Mouse (Mus musculus) cerebellum, adult (tissue): ENCODE measurements around the gene Ctss.

Source experiments
- ATAC-seq: cut with Nextera tagmentation; 2 replicates; pipeline ENCODE4 v1.9.2; 2017; ENCODE audit warnings: mild to moderate bottlenecking, moderate library complexity, mixed read lengths; ENCODE audit not compliant: insufficient number of reproducible peaks, low FRiP score, low TSS enrichment

Ctss gene

GRCm38 (mm10) chr3:95526622-95527211 lies at the start of gene Ctss:
Ctss (plus strand) TSS chr3:95526786.
- ATAC-seq = no peak

DNA sequence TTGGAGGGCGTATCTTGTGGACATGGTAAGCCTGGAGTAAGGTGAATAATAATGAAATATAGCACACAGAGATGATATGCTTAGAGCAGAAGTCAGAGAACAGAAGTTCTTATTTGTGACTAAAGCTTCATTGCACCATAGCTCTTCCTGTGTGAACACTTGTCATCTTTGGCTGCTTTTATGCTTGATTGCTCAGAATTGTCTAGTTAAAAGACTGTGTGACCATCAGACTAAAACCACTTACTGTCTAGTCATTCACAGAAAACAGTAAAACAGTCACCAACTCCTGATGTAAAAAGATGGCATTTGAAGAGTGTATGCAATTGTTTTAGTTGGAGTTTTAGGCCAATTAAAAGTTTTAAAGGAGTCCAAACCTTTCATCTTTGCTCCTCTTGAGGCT lies 47.6 kb upstream of the Ctss start:
- no peak for ATAC-seq

GRCm38 (mm10) chr3:95486421-95486820 lies 40.2 kb upstream of the Ctss start:
- no peak for ATAC-seq

GRCm38 (mm10) chr3:95488679-95489078 lies 37.9 kb upstream of the Ctss start:
- no peak for ATAC-seq

DNA sequence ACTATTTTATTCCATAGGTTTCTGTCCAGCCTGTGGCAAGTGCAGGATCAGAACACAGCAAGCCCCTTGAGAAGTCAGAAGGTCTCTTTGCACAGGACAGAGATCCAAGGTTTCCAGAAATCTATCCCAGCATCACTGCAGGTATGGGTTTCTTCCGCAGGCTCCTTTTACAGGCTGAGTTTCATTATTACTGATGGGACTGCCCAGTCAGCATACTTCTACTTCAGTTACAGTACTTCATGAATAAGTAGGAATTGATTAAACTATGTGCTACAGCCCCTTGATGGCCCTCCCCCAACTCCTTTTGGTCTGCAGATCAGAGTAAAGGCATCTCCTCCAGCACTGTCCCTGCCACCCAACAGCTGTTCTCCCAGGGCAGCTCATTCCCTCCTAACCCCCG lies 36.3 kb upstream of the Ctss start:
- no peak for ATAC-seq

DNA sequence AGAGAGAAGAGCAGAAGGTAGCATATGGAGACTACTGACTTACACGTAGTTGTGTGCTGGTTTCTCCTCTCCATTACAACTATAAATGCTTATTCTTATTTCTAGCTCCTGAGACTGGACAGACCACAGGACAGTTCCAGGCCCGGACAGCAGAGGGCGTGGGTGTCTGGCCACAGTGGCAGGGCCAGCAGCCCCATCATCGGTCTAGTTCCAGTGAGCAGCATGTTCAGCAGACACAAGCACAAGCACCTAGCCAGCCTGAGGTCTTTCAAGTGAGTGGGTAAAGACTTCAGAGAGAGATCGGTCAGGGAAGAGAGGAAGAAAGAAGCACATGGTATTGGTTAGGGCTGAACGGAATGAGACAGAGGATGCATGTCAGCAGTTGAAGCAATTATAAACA lies 32.2 kb upstream of the Ctss start:
- ATAC-seq = no peak; the same call in 1 of the 2 replicates

DNA sequence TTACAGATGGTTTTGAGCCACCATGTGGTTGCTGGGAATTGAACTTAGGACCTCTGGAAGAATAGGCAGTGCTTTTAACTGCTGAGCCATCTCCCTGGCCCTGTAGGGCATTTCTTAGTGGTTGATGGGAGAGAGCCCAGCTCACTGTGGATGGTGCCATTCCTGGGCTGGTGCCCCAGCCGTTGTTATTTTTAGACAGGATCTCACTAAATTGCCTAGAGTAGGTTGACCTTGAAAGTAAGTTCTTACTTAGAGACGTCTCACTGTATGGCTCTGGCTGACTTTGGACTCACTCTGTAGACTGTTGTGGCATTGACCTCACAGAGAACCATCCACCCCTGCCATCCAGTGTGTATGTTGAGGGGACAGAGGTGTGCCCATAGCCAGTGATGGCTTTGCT lies 28.4 kb upstream of the Ctss start:
- ATAC-seq = no peak

GRCm38 (mm10) chr3:95499024-95499423 lies 27.6 kb upstream of the Ctss start, which contains the start of gene Ctsk:
Ctsk (plus strand) TSS chr3:95499256.
- ATAC-seq = no peak

DNA sequence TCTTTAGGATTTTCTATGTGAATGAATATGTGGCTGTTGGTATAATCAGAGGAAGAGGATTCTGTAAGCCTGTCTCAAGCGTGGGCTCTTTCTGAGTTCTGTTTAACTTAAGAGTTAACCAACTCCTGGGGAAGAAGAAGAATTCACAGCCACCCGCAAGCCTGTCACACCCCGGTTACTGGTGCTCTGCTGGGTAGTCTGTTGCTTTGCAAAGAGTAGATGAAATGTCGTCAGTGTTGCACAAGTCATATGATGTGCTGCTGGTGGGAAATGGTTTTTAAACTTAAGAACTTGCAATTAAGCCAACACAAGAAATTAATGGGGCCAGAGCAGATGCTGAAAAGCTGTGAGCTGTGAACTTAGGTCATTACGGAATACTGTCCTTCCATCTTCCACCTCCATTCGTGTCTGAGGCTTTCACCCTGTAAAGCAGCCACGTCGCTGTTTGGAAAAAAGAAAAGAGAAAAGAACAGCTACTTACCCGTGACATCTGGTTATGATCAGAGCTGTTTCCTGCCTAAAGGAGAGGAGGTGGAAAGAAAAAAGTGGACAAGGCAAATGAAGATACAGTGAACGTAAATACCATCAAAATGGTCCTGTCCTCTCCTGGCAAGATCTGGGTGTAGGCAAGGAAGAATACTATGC lies 27.0 kb upstream of the Ctss start:
- ATAC-seq = no peak

GRCm38 (mm10) chr3:95502312-95502711 lies 24.3 kb upstream of the Ctss start:
- no peak for ATAC-seq

GRCm38 (mm10) chr3:95509348-95509747 lies 17.2 kb upstream of the Ctss start:
- ATAC-seq = peak; percentile 68; the same call in 1 of the 2 replicates

GRCm38 (mm10) chr3:95511611-95512180 lies 14.9 kb upstream of the Ctss start:
- no peak for ATAC-seq

DNA sequence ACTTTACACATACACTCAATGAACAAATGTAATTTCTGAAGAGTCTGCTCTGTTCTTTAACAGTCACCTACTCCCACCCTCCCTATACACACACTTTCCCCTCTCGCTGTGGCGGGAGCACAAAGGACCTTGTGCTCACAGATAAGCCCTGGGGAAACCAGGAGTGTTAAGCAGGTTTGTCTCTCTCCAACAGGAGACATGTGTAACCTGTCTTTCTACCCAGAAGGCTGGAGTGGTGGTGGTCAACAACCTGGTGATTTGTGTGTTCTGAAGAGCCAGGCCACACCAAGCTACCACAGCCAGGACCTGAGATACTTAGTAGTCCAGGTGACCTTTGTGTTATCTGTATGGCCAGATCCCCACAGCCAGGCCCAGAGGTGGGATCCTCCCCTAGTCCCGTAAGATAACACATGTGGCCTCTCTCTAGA lies 10.0 kb upstream of the Ctss start:
- no peak for ATAC-seq

GRCm38 (mm10) chr3:95517493-95517898 lies 9.1 kb upstream of the Ctss start:
- ATAC-seq = no peak; the same call in 1 of the 2 replicates

- no peak for ATAC-seq
These were observed 7.7 kb upstream of the Ctss start for GRCm38 (mm10) chr3:95518891-95519290.

GRCm38 (mm10) chr3:95519315-95519714 lies 7.3 kb upstream of the Ctss start:
- ATAC-seq = no peak

DNA sequence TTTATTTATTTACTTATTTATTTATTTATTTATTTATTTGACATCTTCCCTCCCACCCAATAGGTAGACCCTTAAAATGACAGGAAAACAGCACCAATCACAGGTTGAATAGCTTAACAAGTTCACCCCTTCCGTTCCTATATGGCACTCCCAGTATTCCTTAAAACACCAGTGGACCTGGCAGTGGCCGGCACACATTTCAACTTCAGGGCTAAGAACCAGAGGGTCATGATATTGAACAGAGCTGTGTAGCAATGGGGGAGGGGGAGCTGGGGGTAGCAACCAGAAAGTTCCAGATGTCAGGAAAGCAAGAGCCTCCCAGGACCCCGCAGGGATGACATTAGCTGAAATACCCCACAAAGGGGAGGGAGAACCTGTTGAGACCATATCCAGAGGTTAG lies 6.5 kb upstream of the Ctss start:
- no peak for ATAC-seq

DNA sequence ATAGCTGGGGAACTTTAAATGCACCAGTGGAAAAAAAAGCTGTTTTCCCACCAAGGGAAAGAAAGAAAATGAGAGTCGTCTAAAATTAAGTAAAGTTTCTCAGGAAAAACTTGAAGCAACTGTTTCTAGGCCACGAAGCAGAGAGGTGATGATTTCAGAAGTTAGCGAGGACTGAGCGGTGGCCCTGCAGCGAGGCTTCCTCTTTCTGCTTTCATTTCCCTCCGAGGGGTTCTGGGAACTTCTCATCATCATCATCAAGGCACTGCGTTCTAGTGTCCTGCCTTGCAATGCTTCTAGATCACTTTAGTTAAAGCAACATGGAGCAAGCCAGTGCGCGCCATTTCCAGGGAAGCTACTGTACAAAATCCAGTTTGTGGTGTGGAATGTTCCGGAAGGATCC lies 5.4 kb upstream of the Ctss start:
- ATAC-seq = no peak

GRCm38 (mm10) chr3:95523662-95524061 lies 2.9 kb upstream of the Ctss start:
- no peak for ATAC-seq

- no peak for ATAC-seq
These were observed 1.9 kb upstream of the Ctss start for GRCm38 (mm10) chr3:95524673-95525072.

DNA sequence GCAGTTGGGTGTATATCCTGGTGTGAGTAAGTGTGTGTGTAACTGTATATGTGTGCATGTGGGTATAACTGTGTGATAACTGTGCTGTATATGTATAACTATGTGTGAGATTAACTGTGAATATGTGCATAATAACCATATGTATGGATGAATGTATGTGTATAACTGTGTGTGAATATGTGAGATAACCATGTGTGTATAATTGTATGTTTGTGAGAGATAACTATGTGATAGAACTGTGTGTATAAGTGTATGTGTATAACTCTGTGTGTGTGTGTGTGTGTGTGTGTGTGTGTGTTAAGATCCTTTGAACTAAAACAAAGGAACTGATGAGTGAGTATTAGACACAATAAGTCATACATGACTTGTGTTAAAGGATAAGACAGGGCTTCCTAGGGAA lies 475 bp upstream of the Ctss start:
- ATAC-seq = no peak

- no peak for ATAC-seq
These were observed 3.2 kb downstream of the Ctss start for GRCm38 (mm10) chr3:95529814-95530213.
